Mouse (Mus musculus): ENCODE results near the gene Elovl6. TPM values are rescaled to one million over a fixed set of nuclear protein-coding genes. Genes with fewer than 3 reads are reported as not detected.
A peak's percentile ranks its signal among the peaks of the same experiment; 100 is the strongest.

Gene Elovl6
- polyA plus RNA-seq, 1 experiment from 2014 or later, result 24.0 TPM

GRCm38 (mm10) chr3:129621255-129621654 is 89.1 kb downstream of the Elovl6 start:
- ChIA-PET POLR2A (no interaction called here), CTCF (interaction anchor here (0.9 to 3.1 kb wide), 2 partner anchors 8 to 10 kb away, joined by 3 to 14 read pairs; no protein-coding TSS in a partner anchor)
- TF ChIP-seq CTCF (IDR thresholded peaks at IDR 0.05), result no peak
- in situ Hi-C loops (cut with MboI; ENCODE audit: low pct_unique_long_range_greater_than_20kb), result no loop called here
- ATAC-seq, result no peak
- H3K27me3 ChIP-seq, result no peaks in the 10 kb centered on the region
- no peak for DNase-seq (ENCODE audit: low read depth, low spot score)

- H3K27me3 ChIP-seq, result no peaks in the 10 kb centered on the region
- ATAC-seq (no peak), DNase-seq (ENCODE audit: low read depth, low spot score) (no peak)
- ChIA-PET CTCF (interaction anchor here (0.6 to 0.9 kb wide), 5 partner anchors 9 to 98 kb away, joined by 3 to 4 read pairs (median 3); no protein-coding TSS in a partner anchor), POLR2A (no interaction called here)
- TF ChIP-seq CTCF (IDR thresholded peaks at IDR 0.05), result peak; percentile 71
- in situ Hi-C loops (cut with MboI; ENCODE audit: low pct_unique_long_range_greater_than_20kb), result no loop called here
Observed at GRCm38 (mm10) chr3:129622120-129622519, 90.0 kb downstream of the Elovl6 start.

- TF ChIP-seq CTCF (IDR thresholded peaks at IDR 0.05), result no peak
- in situ Hi-C loops (cut with MboI; ENCODE audit: low pct_unique_long_range_greater_than_20kb), result no loop called here
- no peaks in the 10 kb centered on the region for H3K27me3 ChIP-seq
- ChIA-PET POLR2A (interaction anchor here (1.1 kb wide), 1 partner anchor 11 kb away, joined by 3 read pairs; no protein-coding TSS in a partner anchor), CTCF (interaction anchor here (0.6 to 0.9 kb wide), 5 partner anchors 9 to 97 kb away, joined by 3 to 4 read pairs (median 3); no protein-coding TSS in a partner anchor)
- no peak for ATAC-seq
- no peak for DNase-seq (ENCODE audit: low read depth, low spot score)
Observed at GRCm38 (mm10) chr3:129622705-129623104, 90.5 kb downstream of the Elovl6 start.

GRCm38 (mm10) chr3:129624193-129624805 is 92.1 kb downstream of the Elovl6 start:
- ChIA-PET POLR2A (no interaction called here), CTCF (interaction anchor here (1.4 to 1.5 kb wide), 2 partner anchors 11 kb away, joined by 3 to 4 read pairs; no protein-coding TSS in a partner anchor)
- in situ Hi-C loops (cut with MboI; ENCODE audit: low pct_unique_long_range_greater_than_20kb), result no loop called here
- TF ChIP-seq CTCF (IDR thresholded peaks at IDR 0.05), result no peak
- no peaks in the 10 kb centered on the region for H3K27me3 ChIP-seq
- no peak for DNase-seq (ENCODE audit: low read depth, low spot score)
- no peak for ATAC-seq

GRCm38 (mm10) chr3:129627281-129627680 is 95.1 kb downstream of the Elovl6 start:
- no peak for TF ChIP-seq CTCF (IDR thresholded peaks at IDR 0.05)
- DNase-seq (ENCODE audit: low read depth, low spot score) (no peak), ATAC-seq (no peak)
- ChIA-PET POLR2A (no interaction called here), CTCF (no interaction called here)
- in situ Hi-C loops (cut with MboI; ENCODE audit: low pct_unique_long_range_greater_than_20kb), result no loop called here
- no peaks in the 10 kb centered on the region for H3K27me3 ChIP-seq

GRCm38 (mm10) chr3:129631018-129631417 is 98.9 kb downstream of the Elovl6 start:
- ChIA-PET CTCF (interaction anchor here (0.7 to 2.1 kb wide), 3 partner anchors 9 to 26 kb away, joined by 3 to 7 read pairs (median 3); no protein-coding TSS in a partner anchor), POLR2A (no interaction called here)
- in situ Hi-C loops (cut with MboI; ENCODE audit: low pct_unique_long_range_greater_than_20kb), result loop anchor here (5.0 kb wide), 1 partner anchor 99 kb away; the partner anchor contains the start of gene Elovl6
- no peak for TF ChIP-seq CTCF (IDR thresholded peaks at IDR 0.05)
- no peak for ATAC-seq
- H3K27me3 ChIP-seq, result no peaks in the 10 kb centered on the region
- DNase-seq (ENCODE audit: low read depth, low spot score), result no peak

- no peaks in the 10 kb centered on the region for H3K27me3 ChIP-seq
- ChIA-PET CTCF (interaction anchor here (0.7 to 2.1 kb wide), 3 partner anchors 9 to 25 kb away, joined by 3 to 7 read pairs (median 3); no protein-coding TSS in a partner anchor), POLR2A (no interaction called here)
- in situ Hi-C loops (cut with MboI; ENCODE audit: low pct_unique_long_range_greater_than_20kb), result loop anchor here (5.0 kb wide), 1 partner anchor 100 kb away; the partner anchor contains the start of gene Elovl6
- DNase-seq (ENCODE audit: low read depth, low spot score) (no peak), ATAC-seq (no peak)
- no peak for TF ChIP-seq CTCF (IDR thresholded peaks at IDR 0.05)
Observed at GRCm38 (mm10) chr3:129631857-129632256, 99.7 kb downstream of the Elovl6 start.

- ChIA-PET POLR2A (interaction anchor here (1.1 kb wide), 1 partner anchor 10 kb away, joined by 3 read pairs; no protein-coding TSS in a partner anchor), CTCF (interaction anchor here (1.5 to 1.9 kb wide), 2 partner anchors 16 to 52 kb away, joined by 3 to 4 read pairs; no protein-coding TSS in a partner anchor)
- in situ Hi-C loops (cut with MboI; ENCODE audit: low pct_unique_long_range_greater_than_20kb), result loop anchor here (5.0 kb wide), 1 partner anchor 101 kb away; the partner anchor contains the start of gene Elovl6
- ATAC-seq (no peak), DNase-seq (ENCODE audit: low read depth, low spot score) (no peak)
- H3K27me3 ChIP-seq, result no peaks in the 10 kb centered on the region
- TF ChIP-seq CTCF (IDR thresholded peaks at IDR 0.05), result no peak
Observed at GRCm38 (mm10) chr3:129633518-129633917, 101.4 kb downstream of the Elovl6 start.

GRCm38 (mm10) chr3:129634260-129634901 is 102.2 kb downstream of the Elovl6 start:
- ATAC-seq (peak; percentile 76), DNase-seq (ENCODE audit: low read depth, low spot score) (no peak)
- CTCF ChIA-PET, result interaction anchor here (0.9 to 1.9 kb wide), 9 partner anchors 9 to 326 kb away, joined by 3 to 5 read pairs (median 4); no protein-coding TSS in a partner anchor
- POLR2A ChIA-PET, result interaction anchor here (0.7 kb wide), 1 partner anchor 9 kb away, joined by 3 read pairs; no protein-coding TSS in a partner anchor
- peak; percentile 61 for TF ChIP-seq CTCF (IDR thresholded peaks at IDR 0.05)
- in situ Hi-C loops (cut with MboI; ENCODE audit: low pct_unique_long_range_greater_than_20kb), result loop anchor here (5.0 kb wide), 1 partner anchor 102 kb away; the partner anchor contains the start of gene Elovl6
- H3K27me3 ChIP-seq, result no peaks in the 10 kb centered on the region

GRCm38 (mm10) chr3:129637446-129637845 is 105.3 kb downstream of the Elovl6 start:
- ATAC-seq (no peak), DNase-seq (ENCODE audit: low read depth, low spot score) (no peak)
- no peak for TF ChIP-seq CTCF (IDR thresholded peaks at IDR 0.05)
- no peaks in the 10 kb centered on the region for H3K27me3 ChIP-seq
- ChIA-PET CTCF (interaction anchor here (1.5 to 1.7 kb wide), 3 partner anchors 11 to 15 kb away, joined by 3 to 6 read pairs (median 3); no protein-coding TSS in a partner anchor), POLR2A (no interaction called here)
- in situ Hi-C loops (cut with MboI; ENCODE audit: low pct_unique_long_range_greater_than_20kb), result no loop called here

All from Patski (cell line).